Mouse (Mus musculus): Measurements from ENCODE around the gene Agpat1. TPM values are rescaled to one million over a fixed set of nuclear protein-coding genes. Genes with fewer than 3 reads are reported as not detected.

Agpat1 gene
- polyA plus RNA-seq, 1 experiment from 2014 or later, result 64.8 TPM

DNA sequence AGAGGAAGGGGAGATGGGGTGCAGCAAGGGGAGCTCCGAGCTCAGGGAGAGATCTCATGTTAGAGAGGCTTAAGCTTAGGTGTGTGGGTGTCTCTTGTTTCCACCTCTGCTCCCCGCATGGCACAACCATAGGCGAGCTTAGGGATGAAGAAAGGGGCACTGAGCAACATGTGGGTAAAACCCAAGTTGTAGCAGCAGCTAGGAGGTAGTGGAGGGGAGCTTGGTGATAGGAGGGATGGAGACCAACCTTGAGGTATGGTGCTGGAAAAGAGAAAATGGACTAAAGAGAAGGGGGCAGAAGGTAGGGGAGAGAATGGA is 55.8 kb downstream of the Agpat1 start:
- H3K27ac ChIP-seq (ENCODE audit: low read depth, low read length), result no peak overlapping the region
- WGBS, result 57% methylated on average over 3 of the region's 3 CpGs

DNA sequence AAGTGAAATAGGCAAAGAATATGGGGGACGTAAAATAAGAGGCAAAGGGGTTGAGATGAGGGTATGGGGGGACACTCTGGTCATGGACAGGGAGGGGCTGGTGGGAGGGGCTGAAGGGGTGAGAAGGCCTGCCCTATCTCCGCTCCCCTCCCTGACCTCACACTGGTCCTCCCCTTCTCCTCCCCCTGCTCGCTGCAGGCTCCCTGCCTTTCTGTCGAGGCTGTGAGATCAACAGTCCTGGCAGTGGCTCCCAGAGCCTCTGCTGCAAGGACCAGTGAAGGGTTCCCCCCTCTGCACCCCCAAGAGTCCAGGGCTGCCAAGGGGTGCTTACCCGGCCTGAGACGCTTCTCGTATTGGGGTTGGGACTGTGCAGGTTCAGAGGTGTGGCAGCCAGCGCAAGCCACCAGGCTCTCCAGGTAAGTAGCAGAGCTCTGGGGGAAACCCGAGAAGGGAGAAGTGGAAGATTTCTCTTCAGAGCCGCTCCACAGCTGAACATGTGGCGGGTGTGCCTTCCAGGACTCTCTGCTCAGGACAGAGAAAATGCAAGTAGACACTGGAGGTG is 56.3 kb downstream of the Agpat1 start:
- Histone ChIP-seq H3K9me3 (ENCODE audit: control insufficient read depth, low read length) (no peaks in the 10 kb centered on the region), H3K4me3 (ENCODE audit: low read depth, low read length) (no peak overlapping the region), H3K27me3 (replicated peaks; ENCODE audit: control insufficient read depth, insufficient read depth, low read length) (peaks cover 37% of the 10 kb centered on the region), H3K27ac (ENCODE audit: low read depth, low read length) (no peak overlapping the region), H3K4me2 (no peak overlapping the region), H3K9ac (ENCODE audit: low read depth, low read length) (no peak overlapping the region), H3K36me3 (ENCODE audit: control insufficient read depth, insufficient read depth, low read length) (no peaks in the 10 kb centered on the region), H3K4me1 (replicated peaks; ENCODE audit: control insufficient read depth, insufficient read depth, low read length) (peaks cover 9% of the 10 kb centered on the region; the same call in 1 of the 2 replicates)
- DNase-seq (ENCODE audit: low spot score), result no peak
- WGBS, result 39% methylated on average over 11 of the region's 11 CpGs
- no peak for ATAC-seq (replicated peaks; ENCODE audit: low FRiP score)

More for the DNA sequence above, 55.8 kb downstream of the Agpat1 start:
- no peaks in the 10 kb centered on the region for H3K36me3 ChIP-seq (ENCODE audit: control insufficient read depth, insufficient read depth, low read length)
- H3K4me2 ChIP-seq, result no peak overlapping the region
- no peak for ATAC-seq (replicated peaks; ENCODE audit: low FRiP score)
- peaks cover 37% of the 10 kb centered on the region for H3K27me3 ChIP-seq (replicated peaks; ENCODE audit: control insufficient read depth, insufficient read depth, low read length)
- DNase-seq (ENCODE audit: low spot score), result no peak
- H3K9me3 ChIP-seq (ENCODE audit: control insufficient read depth, low read length), result no peaks in the 10 kb centered on the region
- H3K4me1 ChIP-seq (replicated peaks; ENCODE audit: control insufficient read depth, insufficient read depth, low read length), result peaks cover 12% of the 10 kb centered on the region; the same call in 1 of the 2 replicates
- no peak overlapping the region for H3K4me3 ChIP-seq (ENCODE audit: low read depth, low read length)
- no peak overlapping the region for H3K9ac ChIP-seq (ENCODE audit: low read depth, low read length)

DNA sequence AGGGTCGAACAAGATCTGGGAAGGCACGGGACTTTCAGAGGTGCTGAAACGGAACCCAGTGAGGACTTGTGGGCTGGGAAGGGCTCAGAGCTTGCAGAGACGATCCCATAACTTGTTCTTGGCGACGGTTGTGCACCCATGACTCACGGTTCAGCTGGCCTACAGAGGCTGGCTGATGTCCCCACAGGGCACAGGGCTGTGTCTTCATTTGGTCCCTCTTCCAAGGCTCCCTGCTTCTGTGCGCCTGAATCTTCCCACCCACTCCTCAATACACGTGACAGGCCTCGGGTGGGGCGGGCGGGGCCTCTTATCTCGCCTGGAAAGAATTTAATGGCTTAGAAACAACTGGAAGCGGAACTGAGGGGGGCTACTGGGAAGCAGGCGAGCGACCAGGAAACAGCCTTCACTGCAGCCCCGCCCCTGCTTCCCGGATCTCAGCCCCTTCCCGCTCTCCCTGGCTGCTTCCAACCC is 57.1 kb downstream of the Agpat1 start:
- no peak for ATAC-seq (replicated peaks; ENCODE audit: low FRiP score)
- peak overlapping the region; percentile 42 for H3K4me2 ChIP-seq

DNA sequence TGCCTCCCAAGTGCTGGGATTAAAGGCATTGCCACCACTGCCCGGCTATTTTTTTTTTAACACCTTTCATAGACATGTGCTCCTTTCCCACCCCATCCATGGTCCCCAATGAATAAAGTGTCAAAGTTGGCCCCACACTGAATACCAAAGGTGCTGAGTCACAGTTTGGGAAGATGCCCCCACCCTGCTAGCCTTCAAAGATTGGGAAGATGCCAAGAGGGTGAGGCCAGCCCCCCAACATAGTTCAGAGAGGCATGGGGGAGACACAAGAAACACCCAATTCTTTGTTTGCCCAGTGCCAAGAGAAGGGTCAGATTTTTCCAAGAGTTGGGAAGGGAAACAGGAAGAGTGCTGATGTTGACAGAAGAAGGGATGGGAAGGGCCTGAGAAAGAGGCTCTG is 58.4 kb downstream of the Agpat1 start:
- Histone ChIP-seq H3K4me1 (replicated peaks; ENCODE audit: control insufficient read depth, insufficient read depth, low read length) (peaks cover 9% of the 10 kb centered on the region; the same call in 1 of the 2 replicates), H3K27ac (ENCODE audit: low read depth, low read length) (no peak overlapping the region), H3K9me3 (ENCODE audit: control insufficient read depth, low read length) (no peaks in the 10 kb centered on the region), H3K36me3 (ENCODE audit: control insufficient read depth, insufficient read depth, low read length) (no peaks in the 10 kb centered on the region), H3K9ac (ENCODE audit: low read depth, low read length) (no peak overlapping the region), H3K27me3 (replicated peaks; ENCODE audit: control insufficient read depth, insufficient read depth, low read length) (peaks cover 37% of the 10 kb centered on the region), H3K4me3 (ENCODE audit: low read depth, low read length) (no peak overlapping the region), H3K4me2 (no peak overlapping the region)
- 69% methylated on average over 1 of the region's 1 CpGs for WGBS
- no peak for ATAC-seq (replicated peaks; ENCODE audit: low FRiP score)
- DNase-seq (ENCODE audit: low spot score), result no peak

More for the DNA sequence above, 57.1 kb downstream of the Agpat1 start:
- 8% methylated on average over 19 of the region's 19 CpGs for WGBS
- Histone ChIP-seq H3K4me1 (replicated peaks; ENCODE audit: control insufficient read depth, insufficient read depth, low read length) (peaks cover 9% of the 10 kb centered on the region; the same call in 1 of the 2 replicates), H3K27ac (ENCODE audit: low read depth, low read length) (no peak overlapping the region), H3K4me3 (ENCODE audit: low read depth, low read length) (no peak overlapping the region), H3K36me3 (ENCODE audit: control insufficient read depth, insufficient read depth, low read length) (no peaks in the 10 kb centered on the region), H3K9me3 (ENCODE audit: control insufficient read depth, low read length) (no peaks in the 10 kb centered on the region), H3K9ac (ENCODE audit: low read depth, low read length) (no peak overlapping the region), H3K27me3 (replicated peaks; ENCODE audit: control insufficient read depth, insufficient read depth, low read length) (peaks cover 37% of the 10 kb centered on the region)
- no peak for DNase-seq (ENCODE audit: low spot score)

DNA sequence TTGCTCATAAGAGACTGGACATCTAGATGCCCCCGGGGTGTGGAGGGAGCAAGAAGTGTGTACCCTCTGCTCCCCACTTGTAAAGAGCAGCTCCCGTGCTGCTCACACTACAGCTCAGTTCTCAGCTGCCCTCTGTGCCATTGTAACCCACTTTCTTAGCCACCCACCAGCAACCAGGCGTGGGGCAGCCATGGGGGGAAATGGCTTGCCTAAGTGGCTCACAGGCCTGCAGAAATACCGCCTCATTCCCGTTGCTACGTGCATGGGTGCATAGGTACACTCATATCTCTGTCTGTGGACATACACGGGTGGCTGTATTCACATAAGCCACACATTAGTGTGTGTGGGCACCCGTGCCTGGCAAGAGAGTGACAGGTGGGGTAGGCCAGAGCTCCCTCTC is 58.9 kb downstream of the Agpat1 start:
- Histone ChIP-seq H3K27ac (ENCODE audit: low read depth, low read length) (no peak overlapping the region), H3K4me3 (ENCODE audit: low read depth, low read length) (no peak overlapping the region), H3K4me2 (no peak overlapping the region), H3K36me3 (ENCODE audit: control insufficient read depth, insufficient read depth, low read length) (no peaks in the 10 kb centered on the region), H3K4me1 (replicated peaks; ENCODE audit: control insufficient read depth, insufficient read depth, low read length) (peaks cover 9% of the 10 kb centered on the region; the same call in 1 of the 2 replicates), H3K9me3 (ENCODE audit: control insufficient read depth, low read length) (no peaks in the 10 kb centered on the region), H3K9ac (ENCODE audit: low read depth, low read length) (no peak overlapping the region), H3K27me3 (replicated peaks; ENCODE audit: control insufficient read depth, insufficient read depth, low read length) (peaks cover 37% of the 10 kb centered on the region)
- ATAC-seq (replicated peaks; ENCODE audit: low FRiP score) (no peak), DNase-seq (ENCODE audit: low spot score) (no peak)
- 77% methylated on average over 8 of the region's 8 CpGs for WGBS

Other genes starting within 250 kb of the Agpat1 start
- not detected in 2 replicates for gene Btnl2, start 249.4 kb upstream of the Agpat1 start, polyA plus RNA-seq (2014; fragmentation: Nextera tagmentation; extraction: Ambion mirVana)
- gene Btnl1, start 227.1 kb upstream of the Agpat1 start, polyA plus RNA-seq (2014; fragmentation: Nextera tagmentation; extraction: Ambion mirVana), result not detected in 2 replicates
- 0.41 TPM in 1 of 2 replicates, not detected in the other for gene BC051142, start 205.4 kb upstream of the Agpat1 start, polyA plus RNA-seq (2014; fragmentation: Nextera tagmentation; extraction: Ambion mirVana)
- gene Btnl4, start 126.9 kb upstream of the Agpat1 start, polyA plus RNA-seq (2014; fragmentation: Nextera tagmentation; extraction: Ambion mirVana), result not detected in 2 replicates
- gene Btnl6, start 86.9 kb upstream of the Agpat1 start, polyA plus RNA-seq (2014; fragmentation: Nextera tagmentation; extraction: Ambion mirVana), result not detected in 2 replicates
- gene Notch4, start 40.0 kb upstream of the Agpat1 start, polyA plus RNA-seq (2014; fragmentation: Nextera tagmentation; extraction: Ambion mirVana), result 2.2 and 4.1 TPM in 2 replicates
- gene Gpsm3, start 14.5 kb upstream of the Agpat1 start, polyA plus RNA-seq (2014; fragmentation: Nextera tagmentation; extraction: Ambion mirVana), result 18.5 and 19.8 TPM in 2 replicates
- gene Pbx2, start 13.0 kb upstream of the Agpat1 start, polyA plus RNA-seq (2014; fragmentation: Nextera tagmentation; extraction: Ambion mirVana), result 10.4 and 11.4 TPM in 2 replicates
- gene Ager, start 6.4 kb upstream of the Agpat1 start, polyA plus RNA-seq (2014; fragmentation: Nextera tagmentation; extraction: Ambion mirVana), result 1.3 and 1.7 TPM in 2 replicates
- gene Rnf5, start 572 bp upstream of the Agpat1 start, polyA plus RNA-seq (2014; fragmentation: Nextera tagmentation; extraction: Ambion mirVana), result 109 TPM in 2 replicates
- 1.2 and 1.6 TPM in 2 replicates for gene Egfl8, start 11.7 kb downstream of the Agpat1 start, polyA plus RNA-seq (2014; fragmentation: Nextera tagmentation; extraction: Ambion mirVana)
- gene Ppt2, start 24.2 kb downstream of the Agpat1 start, polyA plus RNA-seq (2014; fragmentation: Nextera tagmentation; extraction: Ambion mirVana), result 23.1 and 25.8 TPM in 2 replicates
- gene Prrt1, start 25.3 kb downstream of the Agpat1 start, polyA plus RNA-seq (2014; fragmentation: Nextera tagmentation; extraction: Ambion mirVana), result not detected in 2 replicates
- 9.5 and 9.7 TPM in 2 replicates for gene Fkbpl, start 40.5 kb downstream of the Agpat1 start, polyA plus RNA-seq (2014; fragmentation: Nextera tagmentation; extraction: Ambion mirVana)
- gene Atf6b, start 42.9 kb downstream of the Agpat1 start, polyA plus RNA-seq (2014; fragmentation: Nextera tagmentation; extraction: Ambion mirVana), result 39.9 and 48.5 TPM in 2 replicates
- gene Tnxb, start 66.3 kb downstream of the Agpat1 start, polyA plus RNA-seq (2014; fragmentation: Nextera tagmentation; extraction: Ambion mirVana), result 0.10 TPM in 1 of 2 replicates, not detected in the other
- 0.13 and 0.23 TPM in 2 replicates for gene C4b, start 139.6 kb downstream of the Agpat1 start, polyA plus RNA-seq (2014; fragmentation: Nextera tagmentation; extraction: Ambion mirVana)
- gene Cyp21a1, start 200.3 kb downstream of the Agpat1 start, polyA plus RNA-seq (2014; fragmentation: Nextera tagmentation; extraction: Ambion mirVana), result not detected in 2 replicates
- 25.1 and 27.1 TPM in 2 replicates for gene Stk19, start 232.7 kb downstream of the Agpat1 start, polyA plus RNA-seq (2014; fragmentation: Nextera tagmentation; extraction: Ambion mirVana)
- 55.4 and 56.3 TPM in 2 replicates for gene Dxo, start 232.8 kb downstream of the Agpat1 start, polyA plus RNA-seq (2014; fragmentation: Nextera tagmentation; extraction: Ambion mirVana)
- 43.7 and 44.8 TPM in 2 replicates for gene Skiv2l, start 245.9 kb downstream of the Agpat1 start, polyA plus RNA-seq (2014; fragmentation: Nextera tagmentation; extraction: Ambion mirVana)
- 108 and 114 TPM in 2 replicates for gene Nelfe, start 246.1 kb downstream of the Agpat1 start, polyA plus RNA-seq (2014; fragmentation: Nextera tagmentation; extraction: Ambion mirVana)